Comparison of ENCODE assay signal across 13 mouse cellular contexts in the genomic region with DNA sequence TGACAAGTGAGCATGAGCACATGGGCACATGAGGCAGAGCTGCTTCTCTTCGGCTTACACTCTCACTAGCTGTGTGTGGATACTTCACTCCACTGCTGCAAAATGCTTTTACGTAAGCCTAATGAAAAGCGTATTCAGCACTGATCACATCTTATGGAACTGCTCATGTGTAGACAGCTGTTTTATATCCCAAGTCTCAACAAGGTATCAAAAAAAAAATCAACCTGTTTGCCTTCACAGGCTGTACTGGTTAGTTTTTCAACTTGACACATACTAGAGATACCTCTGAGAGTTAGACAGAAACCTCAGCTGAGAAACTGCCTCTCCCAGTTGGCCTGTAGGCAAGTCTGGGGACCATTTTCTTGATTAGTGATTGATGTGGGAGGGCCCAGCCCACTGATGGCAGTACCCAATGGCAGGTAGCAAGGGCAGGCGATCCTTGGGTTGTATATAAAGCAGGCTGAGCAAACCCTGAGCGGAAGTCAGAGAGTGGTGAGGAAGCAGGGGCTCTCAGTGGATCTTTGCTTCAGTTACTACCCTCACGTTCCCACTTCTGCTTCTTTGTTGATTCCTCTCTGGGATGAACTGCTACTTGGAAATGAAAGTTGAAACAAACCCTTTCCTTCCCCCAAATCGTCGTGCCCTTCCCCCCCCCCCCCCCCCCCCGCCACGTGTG.
DNase-seq lines count a peak whose midpoint lies in the region; ATAC-seq and TF ChIP-seq lines count a peak whose summit lies in the region.
"Had no signal": no experiment of that assay in that cellular context is flagged by ENCODE, and none has a peak within 500 bp of the region (broad histone marks: within the 10 kb centered on the region; RNA-seq: fewer than 3 reads in every experiment).

No protein-coding gene starts in this region.

- peak; percentile 39 for DNase-seq in forebrain, embryonic 11.5 days (ENCODE audit: low spot score)
- DNase-seq in forebrain, embryonic 10.5 days (ENCODE audit: extremely low spot score, low spot score) = no peak
- DNase-seq in A20 (ENCODE audit: low read depth, low spot score) = peak; percentile 86
- DNase-seq in ovary, adult 18-20 months (ENCODE audit: low spot score) = no peak
- no peak for DNase-seq in layer of hippocampus, adult 2 months (ENCODE audit: low spot score in 2 of 2)
- DNase-seq: adrenal gland, adult 2 months; cerebellum, adult 2 months; kidney, postnatal 14 days had no signal

- peaks cover 4% of the 10 kb centered on the region; the same call in 1 of the 2 replicates for H3K36me3 ChIP-seq in forebrain, embryonic 11.5 days (ENCODE audit: control insufficient read depth, insufficient read depth, low read length)
- peaks cover 21% of the 10 kb centered on the region for H3K36me3 ChIP-seq in forebrain, embryonic 10.5 days (replicated peaks)
- peaks cover 15% of the 10 kb centered on the region for H3K36me3 ChIP-seq in liver, embryonic 16.5 days (ENCODE audit: control insufficient read depth, insufficient read depth)
- peaks cover 17% of the 10 kb centered on the region for H3K36me3 ChIP-seq in neural tube, embryonic 15.5 days

- H3K4me3 ChIP-seq in forebrain, embryonic 11.5 days (ENCODE audit: low read depth, low read length) = no peak overlapping the region
- no peak overlapping the region for H3K4me3 ChIP-seq in forebrain, embryonic 10.5 days
- no peak overlapping the region for H3K4me3 ChIP-seq in bone marrow, adult 2 months (replicated peaks; ENCODE audit: control insufficient read depth, low read depth, low read length)
- H3K4me3 ChIP-seq in liver, embryonic 16.5 days (ENCODE audit: low read depth, low read length) = no peak overlapping the region
- H3K4me3 ChIP-seq in neural tube, embryonic 15.5 days (replicated peaks) = no peak overlapping the region
- no peak overlapping the region for H3K4me3 ChIP-seq in layer of hippocampus, adult 2 months
- H3K4me3 ChIP-seq: embryonic facial prominence, embryonic 13.5 days had no signal

- WGBS in forebrain, embryonic 11.5 days = 58% methylated on average over 8 of the region's 10 CpGs
- WGBS in forebrain, embryonic 10.5 days = 71% methylated on average over 7 of the region's 10 CpGs
- 25% methylated on average over 10 of the region's 10 CpGs for WGBS in bone marrow, adult 2 months
- WGBS in liver, embryonic 16.5 days (ENCODE audit: insufficient replicate concordance) = 34% methylated on average over 9 of the region's 10 CpGs
- WGBS in neural tube, embryonic 15.5 days = 57% methylated on average over 9 of the region's 10 CpGs

- H3K27me3 ChIP-seq in forebrain, embryonic 11.5 days (ENCODE audit: control insufficient read depth, insufficient read depth, low read length) = no peaks in the 10 kb centered on the region; the same call in 1 of the 2 replicates
- no peaks in the 10 kb centered on the region for H3K27me3 ChIP-seq in forebrain, embryonic 10.5 days (ENCODE audit: poor library complexity, severe bottlenecking)
- H3K27me3 ChIP-seq in liver, embryonic 16.5 days (ENCODE audit: control insufficient read depth, insufficient read depth, low read depth, low read length) = no peaks in the 10 kb centered on the region
- no peaks in the 10 kb centered on the region for H3K27me3 ChIP-seq in neural tube, embryonic 15.5 days (replicated peaks)
- H3K27me3 ChIP-seq: embryonic facial prominence, embryonic 13.5 days had no signal

- TF ChIP-seq CTCF in bone marrow, adult 2 months (IDR thresholded peaks at IDR 0.05; ENCODE audit: control insufficient read depth, insufficient read depth, low read length) = no peak
- TF ChIP-seq CTCF in layer of hippocampus, adult 2 months (conservative IDR thresholded peaks at IDR 0.05) = no peak

- no peak overlapping the region for H3K4me2 ChIP-seq in forebrain, embryonic 11.5 days (ENCODE audit: low read depth, low read length, severe bottlenecking)
- peak overlapping the region; percentile 14; the same call in 1 of the 2 replicates for H3K4me2 ChIP-seq in liver, embryonic 16.5 days (ENCODE audit: low read depth, low read length)
- H3K4me2 ChIP-seq in neural tube, embryonic 15.5 days = no peak overlapping the region
- H3K4me2 ChIP-seq: embryonic facial prominence, embryonic 13.5 days had no signal

- H3K4me1 ChIP-seq in forebrain, embryonic 11.5 days (replicated peaks; ENCODE audit: control insufficient read depth, insufficient read depth, low read length) = no peaks in the 10 kb centered on the region
- peaks cover 11% of the 10 kb centered on the region for H3K4me1 ChIP-seq in forebrain, embryonic 10.5 days
- no peaks in the 10 kb centered on the region; the same call in 1 of the 2 replicates for H3K4me1 ChIP-seq in bone marrow, adult 2 months (ENCODE audit: control insufficient read depth, insufficient read depth, low read length)
- H3K4me1 ChIP-seq in liver, embryonic 16.5 days (ENCODE audit: control insufficient read depth, low read depth, low read length) = peaks cover 7% of the 10 kb centered on the region
- peaks cover 15% of the 10 kb centered on the region for H3K4me1 ChIP-seq in neural tube, embryonic 15.5 days

- ATAC-seq in forebrain, embryonic 11.5 days (replicated peaks; ENCODE audit: low FRiP score) = no peak
- no peak for ATAC-seq in liver, embryonic 16.5 days (ENCODE audit: low read depth)
- no peak for ATAC-seq in neural tube, embryonic 15.5 days (ENCODE audit: low FRiP score)
- ATAC-seq: hindbrain, embryonic 16.5 days had no signal

- no peak for TF ChIP-seq POLR2A in bone marrow, adult 2 months (IDR thresholded peaks at IDR 0.05; ENCODE audit: borderline replicate concordance, control insufficient read depth, low read depth, low read length)

- H3K27ac ChIP-seq in forebrain, embryonic 11.5 days (ENCODE audit: low read depth, low read length) = no peak overlapping the region
- H3K27ac ChIP-seq in forebrain, embryonic 10.5 days = no peak overlapping the region
- 0 out of 2 replicates have a peak overlapping the region, but pooled peaks have one; percentile 27 for H3K27ac ChIP-seq in bone marrow, adult 2 months (ENCODE audit: control insufficient read depth, insufficient read depth, low read depth, low read length, poor library complexity)
- H3K27ac ChIP-seq in liver, embryonic 16.5 days (ENCODE audit: low read length) = no peak overlapping the region
- H3K27ac ChIP-seq in neural tube, embryonic 15.5 days (replicated peaks) = no peak overlapping the region
- no peak overlapping the region for H3K27ac ChIP-seq in layer of hippocampus, adult 2 months
- H3K27ac ChIP-seq: embryonic facial prominence, embryonic 13.5 days had no signal

- no peak overlapping the region for H3K9ac ChIP-seq in forebrain, embryonic 11.5 days (ENCODE audit: low read length)
- no peak overlapping the region for H3K9ac ChIP-seq in liver, embryonic 16.5 days (ENCODE audit: low read depth, low read length)
- H3K9ac ChIP-seq in neural tube, embryonic 15.5 days (replicated peaks) = no peak overlapping the region
- H3K9ac ChIP-seq: embryonic facial prominence, embryonic 13.5 days had no signal

- no peaks in the 10 kb centered on the region for H3K9me3 ChIP-seq in forebrain, embryonic 11.5 days (ENCODE audit: control insufficient read depth, low read length)
- no peaks in the 10 kb centered on the region for H3K9me3 ChIP-seq in forebrain, embryonic 10.5 days
- no peaks in the 10 kb centered on the region for H3K9me3 ChIP-seq in liver, embryonic 16.5 days (replicated peaks; ENCODE audit: control insufficient read depth, low read length)
- H3K9me3 ChIP-seq in neural tube, embryonic 15.5 days (replicated peaks) = no peaks in the 10 kb centered on the region
- H3K9me3 ChIP-seq: embryonic facial prominence, embryonic 13.5 days had no signal

Comparison
In these comparisons a context has a peak if more than half of its experiments do, and no peak if none do; other contexts are left out.
1. DNase-seq: peak in forebrain, embryonic 11.5 days (single experiment) and A20 (single experiment); none in forebrain, embryonic 10.5 days (single experiment), ovary, adult 18-20 months (single experiment) and layer of hippocampus, adult 2 months (0 of 2).